Mouse (Mus musculus): ENCODE measurements at regions not wholly inside any gene's neighbourhood (a gene's known extent, or its start where the extent isn't known, plus 50 kb on each side); places are given as distances from the start of the nearest gene placed in this dataset.

DNA sequence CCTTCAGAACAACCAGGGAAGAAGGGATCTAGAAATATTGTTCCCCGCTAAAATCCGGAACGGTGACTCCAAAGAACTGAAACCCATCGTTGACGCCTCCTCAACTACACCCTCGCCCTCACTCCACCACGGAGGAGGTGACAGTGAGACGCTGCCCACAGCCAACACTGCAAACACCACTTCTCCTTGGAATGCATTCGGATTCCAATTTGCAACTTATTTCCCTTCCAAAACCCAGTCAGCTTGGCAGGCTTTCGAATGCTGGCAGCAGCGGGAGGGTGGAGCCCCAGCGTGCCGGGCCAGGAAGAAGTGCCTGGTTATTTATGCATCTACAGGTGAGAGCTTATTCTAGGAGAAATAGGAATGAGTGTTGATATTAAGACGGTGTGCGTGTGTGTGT lies 85.9 kb upstream of the Sdk2 start:
- TF ChIP-seq CTCF (IDR thresholded peaks at IDR 0.05) = no peak
- DNase-seq (ENCODE audit: extremely low spot score in 1 of 2, low spot score in 2 of 2) = peak; percentile 51 to 61
- intact Hi-C loops (cut with DNase I) = loop anchor here (5.0 kb wide), 1 partner anchor 85 kb away; the partner anchor contains the start of gene Sdk2
- Histone ChIP-seq H3K27ac (no peak overlapping the region), H3K4me3 (no peak overlapping the region)

DNA sequence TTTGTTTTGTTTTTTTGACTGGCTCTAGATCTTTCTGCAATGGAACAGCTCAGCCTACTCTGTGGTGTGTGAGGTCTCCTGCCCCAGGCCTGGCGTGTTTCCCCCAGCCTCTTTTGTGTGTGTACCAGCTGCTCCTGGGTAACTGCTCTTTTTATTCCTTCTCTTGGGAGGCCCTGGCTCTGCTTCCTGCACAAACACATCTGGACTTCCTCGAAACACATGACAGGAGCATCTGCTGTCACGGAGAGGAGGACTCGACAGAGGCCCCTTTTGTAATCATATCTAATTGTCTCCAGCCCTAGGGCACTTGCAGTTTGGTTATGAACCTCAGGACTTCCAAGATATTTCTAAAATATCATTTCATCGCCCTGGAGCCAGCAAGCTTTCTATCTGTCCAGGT lies 79.5 kb upstream of the Sdk2 start:
- Histone ChIP-seq H3K27ac (no peak overlapping the region), H3K4me3 (no peak overlapping the region)
- no peak for TF ChIP-seq CTCF (IDR thresholded peaks at IDR 0.05)
- DNase-seq (ENCODE audit: extremely low spot score in 1 of 2, low spot score in 2 of 2) = no peak
- intact Hi-C loops (cut with DNase I) = no loop called here

GRCm38 (mm10) chr11:114129270-114129669 lies 62.4 kb upstream of the Sdk2 start:
- no peak for TF ChIP-seq CTCF (IDR thresholded peaks at IDR 0.05)
- H3K27ac ChIP-seq = no peak overlapping the region
- no peak for DNase-seq (ENCODE audit: extremely low spot score in 1 of 2, low spot score in 2 of 2)
- intact Hi-C loops (cut with DNase I) = no loop called here
- no peak overlapping the region for H3K4me3 ChIP-seq

DNA sequence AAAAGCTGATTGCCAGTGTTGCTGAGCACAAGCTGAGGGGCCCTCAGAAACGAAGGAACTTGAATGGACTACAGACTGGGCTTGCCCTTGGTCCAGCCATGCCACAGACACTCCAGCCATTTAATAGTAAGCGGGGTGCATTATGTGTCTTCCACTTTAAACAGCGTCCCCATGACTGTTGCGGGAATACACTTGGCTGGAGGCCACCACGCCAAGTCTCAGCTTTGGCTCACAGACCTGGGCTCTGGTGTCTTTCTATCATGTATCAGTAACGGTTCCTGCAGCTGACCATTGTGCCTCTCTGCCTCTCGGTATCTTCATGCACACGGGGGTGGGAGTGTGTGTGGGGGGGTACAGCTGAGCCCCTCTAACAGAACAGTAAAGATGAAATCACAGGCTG lies 62.0 kb upstream of the Sdk2 start:
- Histone ChIP-seq H3K4me3 (no peak overlapping the region), H3K27ac (no peak overlapping the region)
- no peak for TF ChIP-seq CTCF (IDR thresholded peaks at IDR 0.05)
- DNase-seq (ENCODE audit: extremely low spot score in 1 of 2, low spot score in 2 of 2) = no peak
- intact Hi-C loops (cut with DNase I) = no loop called here

DNA sequence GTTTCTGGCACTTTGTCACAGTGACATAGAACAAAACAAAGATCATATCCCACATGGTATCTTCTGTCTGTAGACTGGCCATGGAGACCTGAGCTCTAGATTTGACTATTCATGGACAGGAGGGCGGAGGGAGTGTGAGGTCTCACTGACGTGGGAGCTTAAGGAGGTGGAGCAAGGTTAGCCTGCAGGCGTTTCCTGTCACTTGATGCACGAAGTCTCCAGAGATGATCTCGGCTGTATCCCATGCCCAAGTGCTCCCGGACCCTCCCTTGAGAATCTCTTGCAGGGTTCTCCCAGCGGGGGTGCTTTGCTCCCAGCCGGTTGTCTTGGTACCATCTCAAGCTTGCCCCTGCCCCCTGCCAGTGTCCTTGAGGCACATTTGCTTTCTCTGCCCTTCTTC lies 60.6 kb upstream of the Sdk2 start:
- TF ChIP-seq CTCF (IDR thresholded peaks at IDR 0.05) = no peak
- Histone ChIP-seq H3K4me3 (no peak overlapping the region), H3K27ac (no peak overlapping the region)
- intact Hi-C loops (cut with DNase I) = no loop called here
- DNase-seq (ENCODE audit: extremely low spot score in 1 of 2, low spot score in 2 of 2) = no peak

- intact Hi-C loops (cut with DNase I) = no loop called here
- Histone ChIP-seq H3K4me3 (no peak overlapping the region), H3K27ac (no peak overlapping the region)
- TF ChIP-seq CTCF (IDR thresholded peaks at IDR 0.05) = no peak
- DNase-seq (ENCODE audit: extremely low spot score in 1 of 2, low spot score in 2 of 2) = no peak
Observed at GRCm38 (mm10) chr11:114122175-114122574, 55.3 kb upstream of the Sdk2 start.

DNA sequence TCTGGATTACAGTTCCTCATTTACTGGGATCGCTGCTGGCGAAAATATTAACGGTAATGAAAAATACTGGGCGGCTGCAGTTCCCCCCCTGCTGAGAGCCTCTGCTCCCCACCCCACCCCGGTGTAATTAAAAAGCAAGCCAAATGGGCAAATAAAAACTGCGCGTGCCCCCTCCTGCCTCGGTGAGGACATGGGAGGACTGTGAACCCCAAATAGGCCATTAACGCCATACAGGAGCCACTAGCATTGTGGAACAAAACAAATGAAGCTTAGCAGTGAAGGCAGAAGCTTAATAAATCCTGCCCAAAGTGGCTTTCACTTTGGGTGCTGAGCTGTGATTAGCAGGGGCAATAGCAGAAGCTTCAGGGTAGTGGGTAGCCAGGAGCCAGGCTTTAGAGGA lies 52.3 kb upstream of the Sdk2 start:
- no peak for DNase-seq (ENCODE audit: extremely low spot score in 1 of 2, low spot score in 2 of 2)
- intact Hi-C loops (cut with DNase I) = no loop called here
- TF ChIP-seq CTCF (IDR thresholded peaks at IDR 0.05) = no peak

More for the DNA sequence above, 52.3 kb upstream of the Sdk2 start:
- no peak overlapping the region for H3K4me3 ChIP-seq
- H3K27ac ChIP-seq = no peak overlapping the region

Data from left cerebral cortex, adult 2 months (tissue).